Mouse (Mus musculus): ENCODE measurements around the gene Aldh9a1. TPM values are rescaled to one million over a fixed set of nuclear protein-coding genes. Genes with fewer than 3 reads are reported as not detected.

Gene Aldh9a1
- polyA plus RNA-seq, 1 experiment from 2014 or later = 77.1 TPM

DNA sequence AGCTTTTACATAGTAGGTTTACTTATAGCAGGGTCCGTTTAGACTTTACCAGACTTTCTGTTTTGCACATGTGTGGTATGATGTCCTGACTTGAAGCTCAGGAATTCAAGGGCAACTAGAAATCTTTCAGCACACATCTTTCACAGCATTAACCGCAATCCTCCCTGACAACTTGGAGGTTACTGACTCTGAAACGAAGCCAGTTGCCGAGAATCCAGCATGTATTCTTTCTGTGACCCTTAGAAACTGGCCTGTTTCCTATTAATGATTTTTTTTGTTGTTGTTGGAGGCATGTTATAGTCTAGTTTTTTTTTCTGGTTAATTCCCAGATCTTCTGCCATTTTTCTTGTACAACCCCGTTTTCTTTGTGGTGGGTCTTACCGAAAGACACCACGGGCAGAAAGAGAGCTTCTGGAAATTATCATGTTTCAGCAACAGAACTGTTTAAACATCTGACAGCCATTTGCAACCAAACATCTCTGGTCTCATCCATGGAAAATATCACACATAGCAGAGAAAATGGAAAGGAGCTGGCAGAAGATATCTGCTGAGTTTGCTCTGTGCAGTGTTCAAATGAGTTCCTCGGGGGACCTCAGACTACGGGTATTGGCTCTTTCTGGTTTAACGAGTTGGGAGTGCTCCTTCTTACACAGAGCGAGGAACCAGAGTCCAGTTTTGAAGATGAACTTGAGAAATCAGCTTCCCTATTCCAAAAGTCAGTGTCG, 62.4 kb downstream of the Aldh9a1 start:
- Histone ChIP-seq H3K27ac (no peak overlapping the region), H3K36me3 (no peaks in the 10 kb centered on the region), H3K4me3 (replicated peaks) (no peak overlapping the region), H3K4me2 (no peak overlapping the region), H3K9me3 (no peaks in the 10 kb centered on the region), H3K4me1 (no peaks in the 10 kb centered on the region), H3K27me3 (replicated peaks) (no peaks in the 10 kb centered on the region; the same call in 1 of the 2 replicates), H3K9ac (no peak overlapping the region)
- WGBS = 49% methylated on average over 12 of the region's 12 CpGs
- ATAC-seq (ENCODE audit: insufficient read depth, low FRiP score, low read depth) = no peak

DNA sequence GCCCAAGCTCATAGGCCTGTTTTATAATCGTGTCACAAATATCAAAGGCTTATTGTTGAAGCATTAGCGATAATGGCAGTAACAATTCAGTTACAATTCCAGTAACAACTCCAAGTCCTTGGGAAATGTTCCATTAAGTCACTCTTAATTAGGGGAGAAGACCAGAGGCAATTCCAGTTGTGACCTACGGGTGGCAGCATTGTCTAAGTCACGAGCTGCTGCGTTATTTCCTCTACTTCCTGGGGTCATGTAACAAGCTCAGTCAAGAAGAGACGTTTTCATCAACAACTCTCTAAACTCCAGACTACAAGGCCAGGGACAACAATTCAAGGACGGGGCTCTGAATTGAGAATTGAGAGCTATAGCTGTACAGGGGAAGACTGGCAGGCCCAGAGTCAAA, 65.1 kb downstream of the Aldh9a1 start:
- Histone ChIP-seq H3K9ac (no peak overlapping the region), H3K9me3 (no peaks in the 10 kb centered on the region), H3K4me2 (no peak overlapping the region), H3K27ac (no peak overlapping the region), H3K27me3 (replicated peaks) (no peaks in the 10 kb centered on the region), H3K4me3 (replicated peaks) (no peak overlapping the region), H3K36me3 (no peaks in the 10 kb centered on the region), H3K4me1 (no peaks in the 10 kb centered on the region)
- ATAC-seq (ENCODE audit: insufficient read depth, low FRiP score, low read depth) = no peak
- WGBS = 2% methylated on average over 7 of the region's 7 CpGs

Small RNAs within 50 kb of the gene (microRNA-seq; reads per million reads assigned to microRNA genes)
- gene Gm25911 = not detected

Other genes with a start within 250 kb of the Aldh9a1 start
- gene Uck2, start 64.7 kb upstream of the Aldh9a1 start, polyA plus RNA-seq (2015; fragmentation: Nextera tagmentation; extraction: Ambion mirVana) = 73.3 and 79.9 TPM in 2 replicates
- gene Tmco1, start 41.6 kb upstream of the Aldh9a1 start, polyA plus RNA-seq (2015; fragmentation: Nextera tagmentation; extraction: Ambion mirVana) = 86.2 and 94.3 TPM in 2 replicates
- 184 and 224 TPM in 2 replicates for gene Mgst3, start 43.9 kb downstream of the Aldh9a1 start, polyA plus RNA-seq (2015; fragmentation: Nextera tagmentation; extraction: Ambion mirVana)
- 0.12 TPM in 2 replicates for gene Lrrc52, start 116.8 kb downstream of the Aldh9a1 start, polyA plus RNA-seq (2015; fragmentation: Nextera tagmentation; extraction: Ambion mirVana)
- gene Rxrg, start 248.4 kb downstream of the Aldh9a1 start, polyA plus RNA-seq (2015; fragmentation: Nextera tagmentation; extraction: Ambion mirVana) = 1.4 and 2.2 TPM in 2 replicates